Mouse (Mus musculus): ENCODE data around the gene Brox.

Brox gene

GRCm38 (mm10) chr1:183296877-183297383 lies at the start of gene Brox:
Gene Brox, minus strand, starts transcription at chr1:183297269.
- WGBS: under 1% methylated on average over 39 of the region's 39 CpGs

- 6% methylated on average over 10 of the region's 10 CpGs for WGBS
Measured at GRCm38 (mm10) chr1:183345817-183346195, 48.7 kb upstream of the Brox start.

GRCm38 (mm10) chr1:183344886-183345816 lies 48.1 kb upstream of the Brox start:
- 1% methylated on average over 71 of the region's 72 CpGs for WGBS

- WGBS: 97% methylated on average over 1 of the region's 1 CpGs
Measured at GRCm38 (mm10) chr1:183342902-183343301, 45.8 kb upstream of the Brox start.

- 80% methylated on average over 8 of the region's 8 CpGs for WGBS
Measured at GRCm38 (mm10) chr1:183327171-183327570, 30.1 kb upstream of the Brox start.

- 95% methylated on average over 6 of the region's 6 CpGs for WGBS
Measured at GRCm38 (mm10) chr1:183324433-183324832, 27.4 kb upstream of the Brox start.

- WGBS: 98% methylated on average over 2 of the region's 2 CpGs
Measured at GRCm38 (mm10) chr1:183323923-183324322, 26.9 kb upstream of the Brox start.

GRCm38 (mm10) chr1:183322496-183322895 lies 25.4 kb upstream of the Brox start:
- 91% methylated on average over 5 of the region's 5 CpGs for WGBS

- 58% methylated on average over 3 of the region's 3 CpGs for WGBS
Measured at GRCm38 (mm10) chr1:183320708-183321107, 23.6 kb upstream of the Brox start.

GRCm38 (mm10) chr1:183315783-183316182 lies 18.7 kb upstream of the Brox start:
- WGBS: 81% methylated on average over 2 of the region's 2 CpGs

GRCm38 (mm10) chr1:183312076-183312475 lies 15.0 kb upstream of the Brox start:
- WGBS: 81% methylated on average over 2 of the region's 2 CpGs

- WGBS: 52% methylated on average over 2 of the region's 2 CpGs
Measured at GRCm38 (mm10) chr1:183309601-183310000, 12.5 kb upstream of the Brox start.

- WGBS: 86% methylated on average over 1 of the region's 1 CpGs
Measured at GRCm38 (mm10) chr1:183308476-183308875, 11.4 kb upstream of the Brox start.

- 68% methylated on average over 3 of the region's 3 CpGs for WGBS
Measured at GRCm38 (mm10) chr1:183307555-183307954, 10.5 kb upstream of the Brox start.

- 87% methylated on average over 6 of the region's 6 CpGs for WGBS
Measured at GRCm38 (mm10) chr1:183299161-183299560, 2.1 kb upstream of the Brox start.

- WGBS: under 1% methylated on average over 20 of the region's 20 CpGs
Measured at GRCm38 (mm10) chr1:183297886-183298489, 919 bp upstream of the Brox start.

- WGBS: 1% methylated on average over 30 of the region's 30 CpGs
Measured at GRCm38 (mm10) chr1:183297473-183297885, 410 bp upstream of the Brox start.

GRCm38 (mm10) chr1:183296465-183296864 lies 604 bp downstream of the Brox start, which contains the start of gene Aida:
Gene Aida, plus strand, starts transcription at chr1:183296590.
- under 1% methylated on average over 26 of the region's 26 CpGs for WGBS

- WGBS: 92% methylated on average over 4 of the region's 4 CpGs
Measured at GRCm38 (mm10) chr1:183289576-183289975, 7.5 kb downstream of the Brox start.

GRCm38 (mm10) chr1:183288351-183288750 lies 8.7 kb downstream of the Brox start:
- 80% methylated on average over 3 of the region's 3 CpGs for WGBS

GRCm38 (mm10) chr1:183275763-183276162 lies 21.3 kb downstream of the Brox start:
- WGBS: 81% methylated on average over 5 of the region's 5 CpGs

- 58% methylated on average over 3 of the region's 3 CpGs for WGBS
Measured at GRCm38 (mm10) chr1:183274385-183274784, 22.7 kb downstream of the Brox start.
